Comparison of ENCODE assay signal across 8 mouse cellular contexts in genomic region chr4:83567190-83568113, GRCm38 (mm10). TPM values are rescaled to one million over a fixed set of nuclear protein-coding genes. Genes with fewer than 3 reads are reported as not detected.
A peak's percentile ranks its signal among the peaks of the same experiment; 100 is the strongest.
DNase-seq lines count a peak whose midpoint lies in the region; ATAC-seq and TF ChIP-seq lines count a peak whose summit lies in the region.

No protein-coding gene starts in this region.

- no peak overlapping the region for H3K27ac ChIP-seq in heart, embryonic 14.5 days (replicated peaks in 1 of 2; ENCODE audit: control insufficient read depth in 1 of 2, insufficient read depth in 1 of 2, low read depth in 2 of 2, low read length in 2 of 2)
- H3K27ac ChIP-seq in embryonic facial prominence, embryonic 11.5 days (replicated peaks; ENCODE audit: low read depth, low read length) = no peak overlapping the region
- no peak overlapping the region for H3K27ac ChIP-seq in liver, embryonic 14.5 days

- no peak for DNase-seq in heart, postnatal 4 days
- peak; percentile 12 for DNase-seq in embryonic facial prominence, embryonic 11.5 days (ENCODE audit: low spot score)
- DNase-seq in liver, embryonic 14.5 days (ENCODE audit: low read depth in 3 of 3, low spot score in 3 of 3) = no peak
- peak; percentile 53 to 66 for DNase-seq in thymus, postnatal 36 days
- no peak for DNase-seq in adipocyte (ENCODE audit: low spot score)

- no peaks in the 10 kb centered on the region for H3K27me3 ChIP-seq in heart, embryonic 14.5 days (ENCODE audit: control insufficient read depth, insufficient read depth, low read length)
- no peaks in the 10 kb centered on the region for H3K27me3 ChIP-seq in embryonic facial prominence, embryonic 11.5 days (ENCODE audit: control insufficient read depth, insufficient read depth, low read length)
- no peaks in the 10 kb centered on the region for H3K27me3 ChIP-seq in liver, embryonic 14.5 days (ENCODE audit: control insufficient read depth, insufficient read depth, low read length)

- no peak for TF ChIP-seq CTCF in liver, embryonic 14.5 days (IDR thresholded peaks at IDR 0.05; ENCODE audit: low read depth)

- peaks cover 4 to 7% of the 10 kb centered on the region in 2 experiments; a peak in 3 of 4 replicates for H3K4me1 ChIP-seq in heart, embryonic 14.5 days (ENCODE audit: control insufficient read depth in 2 of 2, insufficient read depth in 2 of 2, low read length in 2 of 2)
- H3K4me1 ChIP-seq in embryonic facial prominence, embryonic 11.5 days (ENCODE audit: control insufficient read depth, insufficient read depth, low read length) = no peaks in the 10 kb centered on the region
- H3K4me1 ChIP-seq in liver, embryonic 14.5 days (replicated peaks; ENCODE audit: control insufficient read depth in 2 of 2, insufficient read depth in 2 of 2, low read length in 1 of 2) = peaks cover 3 to 10% of the 10 kb centered on the region in 2 experiments; a peak in 2 of 4 replicates

- peak overlapping the region in 1 of 2 experiments; percentile 9; a peak in 1 of 4 replicates for H3K4me3 ChIP-seq in heart, embryonic 14.5 days (ENCODE audit: control insufficient read depth in 1 of 2, insufficient read depth in 1 of 2, low read depth in 1 of 2, low read length in 2 of 2)
- no peak overlapping the region for H3K4me3 ChIP-seq in embryonic facial prominence, embryonic 11.5 days (ENCODE audit: low read depth, low read length)
- no peak overlapping the region for H3K4me3 ChIP-seq in liver, embryonic 14.5 days (ENCODE audit: insufficient read depth in 1 of 2, low read depth in 2 of 2, low read length in 2 of 2)

- no peaks in the 10 kb centered on the region for H3K9me3 ChIP-seq in heart, embryonic 14.5 days (ENCODE audit: control insufficient read depth, low read length)
- H3K9me3 ChIP-seq in embryonic facial prominence, embryonic 11.5 days (replicated peaks; ENCODE audit: control insufficient read depth, low read length) = no peaks in the 10 kb centered on the region
- H3K9me3 ChIP-seq in liver, embryonic 14.5 days (ENCODE audit: control insufficient read depth, low read length) = no peaks in the 10 kb centered on the region

- TF ChIP-seq EP300 in liver, embryonic 14.5 days (IDR thresholded peaks at IDR 0.05; ENCODE audit: low read depth) = no peak

- H3K4me2 ChIP-seq in heart, embryonic 14.5 days (ENCODE audit: low read length) = peak overlapping the region; percentile 57
- no peak overlapping the region for H3K4me2 ChIP-seq in embryonic facial prominence, embryonic 11.5 days (ENCODE audit: low read depth, low read length)
- peak overlapping the region; percentile 60 for H3K4me2 ChIP-seq in liver, embryonic 14.5 days (ENCODE audit: low read depth)

- ATAC-seq in heart, embryonic 14.5 days (ENCODE audit: insufficient number of reproducible peaks, insufficient read depth, low FRiP score, low read depth) = no peak; the same call in 1 of the 2 replicates
- peak; percentile 50 for ATAC-seq in CD4-positive, CD25-positive, alpha-beta regulatory T cell, adult 4 months
- ATAC-seq in embryonic facial prominence, embryonic 11.5 days (replicated peaks; ENCODE audit: insufficient number of reproducible peaks, low FRiP score, low TSS enrichment, low read depth) = 0 out of 2 replicates have a peak, but pooled peaks have one; percentile 34
- peak; percentile 62; the same call in 1 of the 2 replicates for ATAC-seq in liver, embryonic 14.5 days (ENCODE audit: insufficient read depth)
- ATAC-seq in inflammation-experienced regulatory T-cells, adult 6 months = no peak

- no peaks in the 10 kb centered on the region for H3K36me3 ChIP-seq in heart, embryonic 14.5 days (ENCODE audit: control insufficient read depth, insufficient read depth, low read length)
- no peaks in the 10 kb centered on the region for H3K36me3 ChIP-seq in embryonic facial prominence, embryonic 11.5 days (replicated peaks; ENCODE audit: control insufficient read depth, insufficient read depth, low read depth, low read length)
- H3K36me3 ChIP-seq in liver, embryonic 14.5 days (replicated peaks; ENCODE audit: control insufficient read depth, insufficient read depth, low read depth) = no peaks in the 10 kb centered on the region

- no peak overlapping the region for H3K9ac ChIP-seq in heart, embryonic 14.5 days (ENCODE audit: low read length)
- H3K9ac ChIP-seq in embryonic facial prominence, embryonic 11.5 days (replicated peaks; ENCODE audit: low read length) = no peak overlapping the region
- H3K9ac ChIP-seq in liver, embryonic 14.5 days (replicated peaks) = no peak overlapping the region

- WGBS in heart, embryonic 14.5 days = 14% methylated on average over 13 of the region's 13 CpGs
- WGBS in embryonic facial prominence, embryonic 11.5 days = 27% methylated on average over 13 of the region's 13 CpGs
- WGBS in liver, embryonic 14.5 days (ENCODE audit: insufficient replicate concordance) = 23% methylated on average over 13 of the region's 13 CpGs

RNA-seq across cellular contexts. Expression of gene Ccdc171, which starts 42.1 kb away (rescaled TPM):
- polyA plus RNA-seq in heart, embryonic 14.5 days (2014; fragmentation: Nextera tagmentation; extraction: Ambion mirVana) = 2.7 and 3.6 TPM in 2 replicates
- total RNA-seq in heart, postnatal 4 days (2021) = 1 to 10 TPM; 1.4 to 1.5 TPM
- polyA plus RNA-seq in CD4-positive, CD25-positive, alpha-beta regulatory T cell, adult 4 months (2017; shearing (Covaris generic)) = 10 to 100 TPM; 16.3 to 19.5 TPM
- polyA plus RNA-seq in embryonic facial prominence, embryonic 11.5 days (2014; fragmentation: Nextera tagmentation; extraction: Ambion mirVana) = 5.7 and 7.3 TPM in 2 replicates
- polyA plus RNA-seq in liver, embryonic 14.5 days (2012; rRNA removed) = 0.52 and 0.89 TPM in 2 replicates
- polyA plus RNA-seq in liver, embryonic 14.5 days (2014; fragmentation: Nextera tagmentation; extraction: Ambion mirVana) = 0.64 and 0.77 TPM in 2 replicates
- 10 to 100 TPM in 2 of 3 experiments, 1 to 10 TPM in 1; 6.4 to 15.4 (median 14.2) TPM for polyA plus RNA-seq in inflammation-experienced regulatory T-cells, adult 6 months (2017; shearing (Covaris generic))

Comparison
In these comparisons a context has a peak if more than half of its experiments do, and no peak if none do; other contexts are left out.
1. ATAC-seq: peak in CD4-positive, CD25-positive, alpha-beta regulatory T cell, adult 4 months (single experiment), embryonic facial prominence, embryonic 11.5 days (single experiment) and liver, embryonic 14.5 days (single experiment); none in heart, embryonic 14.5 days (single experiment) and inflammation-experienced regulatory T-cells, adult 6 months (single experiment).
2. DNase-seq: peak in embryonic facial prominence, embryonic 11.5 days (single experiment) and thymus, postnatal 36 days (2 of 2); none in heart, postnatal 4 days (single experiment), liver, embryonic 14.5 days (0 of 3) and adipocyte (single experiment).